In genomic region chr7:107841719-107842118, GRCm38 (mm10) we compare ENCODE assay signal across 15 mouse cellular contexts. TPM values are rescaled to one million over a fixed set of nuclear protein-coding genes. Genes with fewer than 3 reads are reported as not detected.
DNase-seq lines count a peak whose midpoint lies in the region; ATAC-seq and TF ChIP-seq lines count a peak whose summit lies in the region.
"Had no signal": no experiment of that assay in that cellular context is flagged by ENCODE, and none has a peak within 500 bp of the region (broad histone marks: within the 10 kb centered on the region; RNA-seq: fewer than 3 reads in every experiment).

No protein-coding gene starts in this region.

- no peaks in the 10 kb centered on the region for H3K9me3 ChIP-seq in heart, postnatal 0 days (replicated peaks; ENCODE audit: control insufficient read depth, low read length)
- no peaks in the 10 kb centered on the region for H3K9me3 ChIP-seq in lung, postnatal 0 days (ENCODE audit: low read length)
- H3K9me3 ChIP-seq: embryonic facial prominence, embryonic 13.5 days; lung, embryonic 15.5 days had no signal

- no peak for TF ChIP-seq EP300 in heart, postnatal 0 days (IDR thresholded peaks at IDR 0.05; ENCODE audit: low read depth)
- no peak for TF ChIP-seq EP300 in lung, postnatal 0 days (IDR thresholded peaks at IDR 0.05)

- no peaks in the 10 kb centered on the region for H3K4me1 ChIP-seq in heart, postnatal 0 days (ENCODE audit: control insufficient read depth, insufficient read depth)
- H3K4me1 ChIP-seq in lung, postnatal 0 days (ENCODE audit: insufficient read depth, low read depth, low read length) = no peaks in the 10 kb centered on the region
- H3K4me1 ChIP-seq: embryonic facial prominence, embryonic 13.5 days; lung, embryonic 15.5 days had no signal

- 59% methylated on average over 1 of the region's 1 CpGs for WGBS in heart, postnatal 0 days
- WGBS in lung, postnatal 0 days = 68% methylated on average over 1 of the region's 1 CpGs

- H3K27me3 ChIP-seq in heart, postnatal 0 days (ENCODE audit: control insufficient read depth, insufficient read depth, low read length) = no peaks in the 10 kb centered on the region
- H3K27me3 ChIP-seq in lung, postnatal 0 days (replicated peaks; ENCODE audit: insufficient read depth, low read length) = no peaks in the 10 kb centered on the region
- H3K27me3 ChIP-seq: embryonic facial prominence, embryonic 13.5 days; lung, embryonic 15.5 days had no signal

- no peak for ATAC-seq in heart, postnatal 0 days (ENCODE audit: insufficient read depth, low read depth)
- ATAC-seq in lung, postnatal 0 days = no peak

- no peak overlapping the region for H3K4me3 ChIP-seq in heart, postnatal 0 days (ENCODE audit: low read depth, low read length)
- no peak overlapping the region for H3K4me3 ChIP-seq in lung, postnatal 0 days (ENCODE audit: low read depth, low read length)
- H3K4me3 ChIP-seq: embryonic facial prominence, embryonic 13.5 days; lung, embryonic 15.5 days; myocyte had no signal

- no peak overlapping the region for H3K9ac ChIP-seq in heart, postnatal 0 days (replicated peaks; ENCODE audit: low read depth, low read length)
- no peak overlapping the region for H3K9ac ChIP-seq in lung, postnatal 0 days (replicated peaks; ENCODE audit: low read depth)
- H3K9ac ChIP-seq: embryonic facial prominence, embryonic 13.5 days; lung, embryonic 15.5 days had no signal

- TF ChIP-seq CTCF in heart, postnatal 0 days (IDR thresholded peaks at IDR 0.05; ENCODE audit: low read depth) = peak; percentile 37
- peak; percentile 37; the same call in 1 of the 2 replicates for TF ChIP-seq CTCF in lung, postnatal 0 days (IDR thresholded peaks at IDR 0.05)

- H3K36me3 ChIP-seq in heart, postnatal 0 days (replicated peaks; ENCODE audit: control insufficient read depth, insufficient read depth, low read length) = no peaks in the 10 kb centered on the region
- H3K36me3 ChIP-seq in lung, postnatal 0 days (ENCODE audit: insufficient read depth, low read length) = no peaks in the 10 kb centered on the region
- H3K36me3 ChIP-seq: embryonic facial prominence, embryonic 13.5 days; lung, embryonic 15.5 days had no signal

- no peak overlapping the region for H3K27ac ChIP-seq in heart, postnatal 0 days (ENCODE audit: low read depth)
- H3K27ac ChIP-seq in lung, postnatal 0 days (ENCODE audit: low read length) = no peak overlapping the region
- H3K27ac ChIP-seq: embryonic facial prominence, embryonic 13.5 days; lung, embryonic 15.5 days had no signal

- DNase-seq in heart, postnatal 0 days (ENCODE audit: low spot score) = no peak
- DNase-seq in heart, adult 18-20 months = no peak
- peak; percentile 9 for DNase-seq in lung, postnatal 0 days (ENCODE audit: low spot score)
- no peak for DNase-seq in lung, postnatal 25 days (ENCODE audit: low spot score)
- peak; percentile 53 for DNase-seq in ZHBTc4 (ENCODE audit: low read depth, low spot score)
- DNase-seq in retina, postnatal 1 day = peak; percentile 26
- no peak for DNase-seq in adrenal gland, postnatal 36 days
- DNase-seq in thymus, postnatal 25 days = no peak
- DNase-seq: gastrocnemius, postnatal 10 days; heart, postnatal 36 days; layer of hippocampus, adult 9-11 months; right cerebral cortex, adult 18-20 months had no signal

- H3K4me2 ChIP-seq in heart, postnatal 0 days (ENCODE audit: low read depth, low read length) = no peak overlapping the region
- no peak overlapping the region for H3K4me2 ChIP-seq in lung, postnatal 0 days (replicated peaks; ENCODE audit: low read depth, low read length)
- H3K4me2 ChIP-seq: embryonic facial prominence, embryonic 13.5 days; lung, embryonic 15.5 days had no signal

RNA-seq across cellular contexts. Expression of gene Olfr470, which starts 5.6 kb away (rescaled TPM):
- total RNA-seq in heart, postnatal 0 days (2014; rRNA removed; ENCODE audit: low replicate concordance) = not detected in 2 replicates
- polyA plus RNA-seq in heart, postnatal 0 days (2015; fragmentation: Nextera tagmentation; extraction: Ambion mirVana) = not detected in 2 replicates
- total RNA-seq in heart, adult 18-20 months (2021) = not detected
- polyA plus RNA-seq in lung, postnatal 0 days (2015; fragmentation: Nextera tagmentation; extraction: Ambion mirVana) = not detected in 2 replicates
- total RNA-seq in adrenal gland, postnatal 36 days (2021) = not detected
- total RNA-seq: gastrocnemius, postnatal 10 days; heart, postnatal 36 days had no signal
- polyA plus RNA-seq: embryonic facial prominence, embryonic 13.5 days; lung, embryonic 15.5 days; myocyte had no signal

RNA-seq across cellular contexts. Expression of gene Olfr469, which starts 16.4 kb away (rescaled TPM):
- total RNA-seq in heart, postnatal 0 days (2014; rRNA removed; ENCODE audit: low replicate concordance) = not detected in 2 replicates
- polyA plus RNA-seq in heart, postnatal 0 days (2015; fragmentation: Nextera tagmentation; extraction: Ambion mirVana) = not detected in 2 replicates
- not detected for total RNA-seq in heart, adult 18-20 months (2021)
- polyA plus RNA-seq in lung, postnatal 0 days (2015; fragmentation: Nextera tagmentation; extraction: Ambion mirVana) = not detected in 2 replicates
- not detected for total RNA-seq in adrenal gland, postnatal 36 days (2021)
- total RNA-seq: gastrocnemius, postnatal 10 days; heart, postnatal 36 days had no signal
- polyA plus RNA-seq: embryonic facial prominence, embryonic 13.5 days; lung, embryonic 15.5 days; myocyte had no signal

RNA-seq across cellular contexts. Expression of gene Olfr467, which starts 29.7 kb away (rescaled TPM):
- total RNA-seq in heart, postnatal 0 days (2014; rRNA removed; ENCODE audit: low replicate concordance) = not detected in 2 replicates
- not detected in 2 replicates for polyA plus RNA-seq in heart, postnatal 0 days (2015; fragmentation: Nextera tagmentation; extraction: Ambion mirVana)
- total RNA-seq in heart, adult 18-20 months (2021) = not detected
- not detected in 2 replicates for polyA plus RNA-seq in lung, postnatal 0 days (2015; fragmentation: Nextera tagmentation; extraction: Ambion mirVana)
- not detected for total RNA-seq in adrenal gland, postnatal 36 days (2021)
- total RNA-seq: gastrocnemius, postnatal 10 days; heart, postnatal 36 days had no signal
- polyA plus RNA-seq: embryonic facial prominence, embryonic 13.5 days; lung, embryonic 15.5 days; myocyte had no signal

RNA-seq across cellular contexts. Expression of gene Ovch2, which starts 40.7 kb away (rescaled TPM):
- total RNA-seq in heart, postnatal 0 days (2014; rRNA removed; ENCODE audit: low replicate concordance) = not detected in 2 replicates
- polyA plus RNA-seq in heart, postnatal 0 days (2015; fragmentation: Nextera tagmentation; extraction: Ambion mirVana) = not detected in 2 replicates
- not detected for total RNA-seq in heart, adult 18-20 months (2021)
- polyA plus RNA-seq in lung, postnatal 0 days (2015; fragmentation: Nextera tagmentation; extraction: Ambion mirVana) = not detected in 2 replicates
- not detected for total RNA-seq in adrenal gland, postnatal 36 days (2021)
- total RNA-seq: gastrocnemius, postnatal 10 days; heart, postnatal 36 days had no signal
- polyA plus RNA-seq: embryonic facial prominence, embryonic 13.5 days; lung, embryonic 15.5 days; myocyte had no signal

RNA-seq across cellular contexts. Expression of gene Olfr472, which starts 56.0 kb away (rescaled TPM):
- total RNA-seq in heart, postnatal 0 days (2014; rRNA removed; ENCODE audit: low replicate concordance) = not detected in 2 replicates
- polyA plus RNA-seq in heart, postnatal 0 days (2015; fragmentation: Nextera tagmentation; extraction: Ambion mirVana) = not detected in 2 replicates
- not detected for total RNA-seq in heart, adult 18-20 months (2021)
- not detected in 2 replicates for polyA plus RNA-seq in lung, postnatal 0 days (2015; fragmentation: Nextera tagmentation; extraction: Ambion mirVana)
- total RNA-seq in adrenal gland, postnatal 36 days (2021) = not detected
- total RNA-seq: heart, postnatal 36 days had no signal
- polyA plus RNA-seq: embryonic facial prominence, embryonic 13.5 days; lung, embryonic 15.5 days; myocyte had no signal

Comparison
In these comparisons a context has a peak if more than half of its experiments do, and no peak if none do; other contexts are left out.
1. DNase-seq: peak in lung, postnatal 0 days (single experiment), ZHBTc4 (single experiment) and retina, postnatal 1 day (single experiment); none in heart, postnatal 0 days (single experiment), heart, adult 18-20 months (0 of 2), lung, postnatal 25 days (single experiment), adrenal gland, postnatal 36 days (0 of 2) and thymus, postnatal 25 days (single experiment).